Mouse (Mus musculus): ENCODE measurements around the gene 4930524B15Rik. TPM values are rescaled to one million over a fixed set of nuclear protein-coding genes. Genes with fewer than 3 reads are reported as not detected.

The 4930524B15Rik gene
- polyA plus RNA-seq, 1 experiment from 2014 or later: not detected

GRCm38 (mm10) chr11:32018201-32018600 lies 52.8 kb downstream of the 4930524B15Rik start:
- no peak overlapping the region for H3K4me3 ChIP-seq (ENCODE audit: low read depth, low read length)
- no peak for DNase-seq (ENCODE audit: low spot score)
- H3K27me3 ChIP-seq (ENCODE audit: control insufficient read depth, insufficient read depth, low read length): no peaks in the 10 kb centered on the region
- no peaks in the 10 kb centered on the region for H3K9me3 ChIP-seq (ENCODE audit: control insufficient read depth, low read length)
- no peak overlapping the region for H3K9ac ChIP-seq (ENCODE audit: low read length)
- H3K27ac ChIP-seq (ENCODE audit: low read depth, low read length): no peak overlapping the region
- WGBS: 60% methylated on average over 4 of the region's 4 CpGs
- no peak overlapping the region for H3K4me2 ChIP-seq (ENCODE audit: low read depth)
- H3K36me3 ChIP-seq (ENCODE audit: control insufficient read depth, insufficient read depth, low read length): no peaks in the 10 kb centered on the region
- peaks cover 2% of the 10 kb centered on the region; the same call in 1 of the 2 replicates for H3K4me1 ChIP-seq (ENCODE audit: control insufficient read depth, insufficient read depth, low read length)
- no peak for ATAC-seq (ENCODE audit: insufficient read depth, low FRiP score, low TSS enrichment)

DNA sequence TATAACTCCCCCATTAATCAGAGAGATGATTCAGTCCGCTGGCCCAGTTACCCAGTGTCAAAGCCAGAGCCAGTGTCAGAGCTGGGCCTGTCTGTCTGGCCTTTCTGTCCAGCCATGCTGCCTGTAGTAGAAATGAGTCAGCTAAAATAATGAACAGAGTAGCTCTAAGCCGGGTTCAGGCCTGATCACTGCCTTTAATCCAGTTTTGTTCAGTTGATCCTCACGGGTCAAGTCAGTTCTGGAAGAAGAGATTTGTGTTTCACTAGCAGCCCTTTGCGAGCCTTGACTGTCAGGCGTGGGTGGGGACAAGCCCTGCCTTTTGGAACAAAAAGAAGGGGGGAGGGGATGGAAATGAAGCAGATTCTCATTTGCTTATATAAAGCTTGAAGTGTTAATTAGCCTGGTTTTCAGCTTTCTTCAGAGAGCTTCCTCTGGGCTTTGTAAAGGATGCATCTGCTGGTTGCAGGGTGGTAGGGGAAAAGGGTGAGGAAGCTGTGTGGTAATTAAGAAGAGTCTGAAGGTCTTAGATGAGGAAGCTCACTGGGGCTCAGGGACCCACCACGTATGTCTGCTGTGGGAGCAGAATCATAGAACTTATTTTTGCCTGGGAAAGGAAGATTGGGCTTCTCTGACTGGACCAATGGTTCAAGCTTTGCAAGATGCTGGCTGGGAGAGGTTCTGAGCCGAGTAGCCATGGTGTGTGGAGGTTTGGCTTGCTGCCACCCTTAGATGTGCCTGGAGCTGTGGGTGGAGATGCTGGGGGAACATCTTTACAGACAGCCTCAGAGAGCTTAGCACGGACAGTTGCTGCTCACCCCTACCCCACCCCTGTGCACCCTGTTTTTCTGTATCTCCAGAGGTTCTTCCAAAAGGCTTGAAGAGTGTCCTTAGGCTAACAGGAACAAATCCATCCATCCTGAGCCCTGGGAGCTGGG lies 54.9 kb downstream of the 4930524B15Rik start:
- DNase-seq (ENCODE audit: low spot score) (no peak), ATAC-seq (ENCODE audit: insufficient read depth, low FRiP score, low TSS enrichment) (0 out of 2 replicates have a peak, but pooled peaks have one; percentile 38)
- WGBS: 38% methylated on average over 8 of the region's 8 CpGs
- H3K4me1 ChIP-seq (ENCODE audit: control insufficient read depth, insufficient read depth, low read length): peaks cover 2% of the 10 kb centered on the region; the same call in 1 of the 2 replicates
- H3K9me3 ChIP-seq (ENCODE audit: control insufficient read depth, low read length): no peaks in the 10 kb centered on the region
- no peak overlapping the region for H3K4me3 ChIP-seq (ENCODE audit: low read depth, low read length)
- no peaks in the 10 kb centered on the region for H3K27me3 ChIP-seq (ENCODE audit: control insufficient read depth, insufficient read depth, low read length)
- H3K9ac ChIP-seq (ENCODE audit: low read length): no peak overlapping the region
- no peaks in the 10 kb centered on the region for H3K36me3 ChIP-seq (ENCODE audit: control insufficient read depth, insufficient read depth, low read length)
- H3K4me2 ChIP-seq (ENCODE audit: low read depth): no peak overlapping the region
- H3K27ac ChIP-seq (ENCODE audit: low read depth, low read length): no peak overlapping the region

DNA sequence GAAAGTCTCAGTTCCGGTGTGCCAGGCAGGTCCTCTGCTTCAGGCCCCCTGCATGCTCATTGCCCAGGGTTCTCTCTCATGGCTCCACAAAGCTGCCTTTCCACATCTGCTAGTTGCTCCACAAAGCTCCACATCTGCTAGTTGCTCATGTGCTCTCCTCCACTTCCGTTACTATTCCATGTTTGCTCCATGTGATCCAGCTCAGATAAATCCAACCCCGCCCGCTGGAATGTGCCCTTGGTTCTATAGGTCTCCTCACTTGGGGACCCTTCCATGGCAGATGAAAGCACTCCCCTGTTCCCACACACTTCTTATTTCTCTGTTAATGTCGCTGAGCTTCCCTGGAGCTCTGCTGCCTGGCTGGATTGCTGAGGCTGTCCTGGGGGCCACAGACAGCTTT lies 61.2 kb downstream of the 4930524B15Rik start:
- H3K9me3 ChIP-seq (ENCODE audit: control insufficient read depth, low read length): no peaks in the 10 kb centered on the region
- peaks cover 6% of the 10 kb centered on the region; the same call in 1 of the 2 replicates for H3K4me1 ChIP-seq (ENCODE audit: control insufficient read depth, insufficient read depth, low read length)
- no peak overlapping the region for H3K4me3 ChIP-seq (ENCODE audit: low read depth, low read length)
- no peak overlapping the region for H3K4me2 ChIP-seq (ENCODE audit: low read depth)
- no peak overlapping the region for H3K9ac ChIP-seq (ENCODE audit: low read length)
- no peaks in the 10 kb centered on the region for H3K27me3 ChIP-seq (ENCODE audit: control insufficient read depth, insufficient read depth, low read length)
- no peak for ATAC-seq (ENCODE audit: insufficient read depth, low FRiP score, low TSS enrichment)
- H3K27ac ChIP-seq (ENCODE audit: low read depth, low read length): no peak overlapping the region
- no peak for DNase-seq (ENCODE audit: low spot score)
- H3K36me3 ChIP-seq (ENCODE audit: control insufficient read depth, insufficient read depth, low read length): no peaks in the 10 kb centered on the region
- 72% methylated on average over 5 of the region's 5 CpGs for WGBS

DNA sequence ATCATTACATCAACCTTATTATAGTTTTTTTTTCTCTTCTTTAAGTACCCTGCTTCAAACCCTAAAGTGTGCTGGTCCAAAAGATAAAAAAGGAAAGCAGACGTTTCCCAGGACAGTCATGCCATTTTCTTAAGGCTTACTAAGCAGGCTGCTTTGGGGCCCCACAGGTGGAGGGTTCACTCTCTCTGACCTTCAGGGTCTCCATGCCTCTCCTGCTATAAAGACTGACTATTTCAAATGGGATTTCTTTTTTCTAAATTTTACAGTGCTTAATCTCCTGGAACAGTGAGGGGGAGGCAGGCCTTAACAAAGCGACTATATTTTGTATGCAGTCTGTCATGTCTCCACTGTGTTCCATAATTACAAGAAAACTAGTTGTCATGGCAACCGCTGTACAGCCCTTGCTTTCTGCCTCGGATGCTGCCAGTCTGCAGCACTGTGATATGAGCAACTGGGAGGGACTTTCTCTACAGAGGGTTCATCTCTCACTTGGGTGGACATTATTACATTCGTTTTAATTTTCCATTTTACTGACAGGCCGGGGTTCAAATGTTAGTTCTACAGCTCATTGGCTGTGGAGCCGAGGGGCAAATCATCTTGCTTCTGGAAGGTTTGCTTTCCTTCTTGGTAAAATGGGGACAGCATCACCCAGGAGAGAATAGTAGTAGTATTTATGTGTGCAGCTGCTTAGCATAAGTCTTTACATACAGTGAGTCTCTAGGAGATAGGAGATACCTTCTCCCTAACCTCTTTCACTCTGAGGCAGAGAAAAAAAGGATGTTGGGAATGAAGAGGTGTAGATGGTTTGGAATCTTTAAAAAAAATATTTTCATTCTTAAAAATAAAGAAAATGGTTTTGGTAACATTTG lies 62.3 kb downstream of the 4930524B15Rik start:
- Histone ChIP-seq H3K4me3 (ENCODE audit: low read depth, low read length) (no peak overlapping the region), H3K36me3 (ENCODE audit: control insufficient read depth, insufficient read depth, low read length) (no peaks in the 10 kb centered on the region), H3K9me3 (ENCODE audit: control insufficient read depth, low read length) (no peaks in the 10 kb centered on the region), H3K27ac (ENCODE audit: low read depth, low read length) (no peak overlapping the region), H3K4me2 (ENCODE audit: low read depth) (no peak overlapping the region), H3K27me3 (ENCODE audit: control insufficient read depth, insufficient read depth, low read length) (no peaks in the 10 kb centered on the region), H3K9ac (ENCODE audit: low read length) (no peak overlapping the region), H3K4me1 (ENCODE audit: control insufficient read depth, insufficient read depth, low read length) (peaks cover 6% of the 10 kb centered on the region; the same call in 1 of the 2 replicates)
- whole genome bisulfite sequencing: 57% methylated on average over 7 of the region's 7 CpGs
- ATAC-seq (ENCODE audit: insufficient read depth, low FRiP score, low TSS enrichment) (peak; percentile 81), DNase-seq (ENCODE audit: low spot score) (peak; percentile 50)

DNA sequence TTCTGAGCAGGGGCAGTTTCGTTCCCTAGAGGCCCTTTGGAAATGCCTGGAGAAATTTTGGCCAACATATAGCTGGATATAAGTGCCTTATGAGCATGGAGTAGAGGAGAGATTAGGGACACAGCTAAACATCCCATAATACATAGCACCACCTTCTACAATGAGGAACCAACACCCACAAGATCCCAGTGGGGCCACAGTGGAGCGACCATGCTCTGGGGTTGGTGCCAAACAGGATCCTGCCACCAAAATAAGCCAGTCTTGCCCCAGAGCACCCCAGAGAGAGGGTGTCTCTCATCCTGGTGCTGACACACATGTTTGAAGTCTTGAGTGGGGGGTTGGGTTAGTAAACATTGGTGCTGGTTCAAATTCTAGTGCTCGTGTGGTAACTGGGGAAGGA lies 63.2 kb downstream of the 4930524B15Rik start:
- no peaks in the 10 kb centered on the region for H3K9me3 ChIP-seq (ENCODE audit: control insufficient read depth, low read length)
- 87% methylated on average over 3 of the region's 3 CpGs for WGBS
- H3K27ac ChIP-seq (ENCODE audit: low read depth, low read length): no peak overlapping the region
- H3K4me2 ChIP-seq (ENCODE audit: low read depth): no peak overlapping the region
- no peaks in the 10 kb centered on the region for H3K36me3 ChIP-seq (ENCODE audit: control insufficient read depth, insufficient read depth, low read length)
- DNase-seq (ENCODE audit: low spot score): no peak
- H3K9ac ChIP-seq (ENCODE audit: low read length): no peak overlapping the region
- peaks cover 6% of the 10 kb centered on the region; the same call in 1 of the 2 replicates for H3K4me1 ChIP-seq (ENCODE audit: control insufficient read depth, insufficient read depth, low read length)
- no peaks in the 10 kb centered on the region for H3K27me3 ChIP-seq (ENCODE audit: control insufficient read depth, insufficient read depth, low read length)
- no peak overlapping the region for H3K4me3 ChIP-seq (ENCODE audit: low read depth, low read length)
- no peak for ATAC-seq (ENCODE audit: insufficient read depth, low FRiP score, low TSS enrichment)

Other genes starting within 250 kb of the 4930524B15Rik start
- gene Cpeb4, start 93.4 kb upstream of the 4930524B15Rik start, polyA plus RNA-seq (2014; fragmentation: Nextera tagmentation; extraction: Ambion mirVana): 17.1 and 20.3 TPM in 2 replicates
- gene Nsg2, start 34.9 kb downstream of the 4930524B15Rik start, polyA plus RNA-seq (2014; fragmentation: Nextera tagmentation; extraction: Ambion mirVana): 35.2 and 39.2 TPM in 2 replicates
- 0.07 TPM in 1 of 2 replicates, not detected in the other for gene Il9r, start 234.7 kb downstream of the 4930524B15Rik start, polyA plus RNA-seq (2014; fragmentation: Nextera tagmentation; extraction: Ambion mirVana)
- 73.4 and 80.3 TPM in 2 replicates for gene Snrnp25, start 239.8 kb downstream of the 4930524B15Rik start, polyA plus RNA-seq (2014; fragmentation: Nextera tagmentation; extraction: Ambion mirVana)

Data from neural tube, embryonic 11.5 days (tissue).